Mouse (Mus musculus) liver, embryonic 14.5 days (tissue): ENCODE results near the gene Mrps15.

Source experiments
- CTCF ChIP-seq: IDR thresholded peaks from 2 replicates; pipeline ENCODE4 v1.5.1; 2016; ENCODE audit warnings: antibody characterized with exemption, low read depth, control low read depth
- EP300 ChIP-seq: IDR thresholded peaks from 2 replicates; pipeline ENCODE4 v1.6.1; 2016; ENCODE audit warnings: antibody characterized with exemption, low read depth

DNA sequence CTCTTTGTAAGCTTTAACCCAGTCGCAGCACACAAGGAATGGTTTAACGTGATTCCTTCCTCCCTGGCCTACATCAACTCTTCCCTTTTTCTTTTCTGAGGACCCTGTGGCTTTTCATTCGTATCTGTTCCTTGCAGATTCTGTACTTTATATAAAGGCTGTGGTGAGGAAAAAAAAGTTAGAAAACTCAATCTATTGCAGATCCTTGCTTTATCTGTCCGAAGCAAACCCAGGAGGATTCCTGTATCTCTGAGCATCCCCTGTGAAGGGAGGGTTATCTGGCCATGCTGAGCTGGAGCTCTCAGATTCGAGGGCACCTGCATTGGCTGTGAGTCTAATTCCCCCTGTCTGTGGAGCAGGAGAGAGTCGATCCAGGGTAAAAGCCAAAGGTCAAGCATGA, 22.1 kb downstream of the Mrps15 start:
- TF ChIP-seq CTCF (no peak), EP300 (no peak)
